Mouse (Mus musculus) thymus, adult 2 months (tissue): ENCODE data around the gene Abhd16b.

Experiments
- CTCF ChIP-seq: fragments of 200-500 bp; IDR thresholded peaks from 2 replicates; pipeline ENCODE4 v1.5.1; 2012; ENCODE audit warnings: mild to moderate bottlenecking, control low read depth, low read length, moderate library complexity, borderline replicate concordance; ENCODE audit not compliant: control insufficient read depth, poor library complexity, insufficient read depth; ENCODE audit errors: extremely low read depth
- POLR2A ChIP-seq: fragments of 200-500 bp; IDR thresholded peaks from 2 replicates; pipeline ENCODE4 v1.6.1; 2012; ENCODE audit warnings: mild to moderate bottlenecking, low read length, control low read depth, moderate library complexity; ENCODE audit not compliant: control insufficient read depth, poor library complexity, insufficient read depth; ENCODE audit errors: extremely low read depth

DNA sequence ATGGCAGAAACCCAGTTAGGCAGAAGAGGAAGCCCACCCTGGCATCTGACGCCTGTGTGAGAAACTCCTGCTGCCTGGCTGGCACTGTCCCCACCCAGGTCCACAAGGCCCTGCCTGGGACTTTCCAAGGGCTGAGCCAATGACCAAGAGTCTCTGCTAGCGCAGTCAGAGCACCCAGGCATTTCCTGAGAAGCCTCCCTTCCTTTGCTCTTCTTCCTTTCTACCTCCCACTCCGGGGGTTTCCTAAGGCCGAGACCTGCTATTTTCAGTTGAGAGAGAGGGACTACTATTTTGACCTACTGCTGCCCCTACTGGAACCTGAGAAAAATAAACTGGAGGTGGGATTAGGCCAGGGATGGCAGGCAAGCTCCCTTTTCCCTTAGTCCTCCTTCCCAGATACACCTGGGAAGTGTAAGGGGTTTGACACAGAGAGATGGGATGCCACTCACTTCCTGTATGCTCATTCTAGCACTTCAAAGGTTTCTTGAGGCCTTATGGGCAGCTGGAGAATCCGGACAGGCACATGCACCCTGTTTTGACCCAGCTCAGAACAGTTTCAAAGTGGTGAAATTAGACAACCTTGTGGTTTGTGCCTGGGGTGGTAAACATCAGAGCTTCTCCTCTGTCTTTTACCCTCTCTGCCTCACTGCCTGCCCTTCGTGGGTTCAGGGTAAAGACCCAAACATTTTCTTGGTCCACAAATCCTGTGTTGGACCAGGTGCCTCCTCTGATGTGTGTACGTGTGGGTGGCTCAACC is 9.3 kb upstream of the Abhd16b start:
- TF ChIP-seq POLR2A (no peak), CTCF (no peak)
